Mouse (Mus musculus): Measurements from ENCODE around the gene Ppp4r1.

Gene Ppp4r1

GRCm38 (mm10) chr17:65857617-65858016 lies 75.2 kb downstream of the Ppp4r1 start:
- no peak for DNase-seq (ENCODE audit: low spot score)

- no peak for DNase-seq (ENCODE audit: low spot score)
These were observed 80.2 kb downstream of the Ppp4r1 start for GRCm38 (mm10) chr17:65862579-65862978.

DNA sequence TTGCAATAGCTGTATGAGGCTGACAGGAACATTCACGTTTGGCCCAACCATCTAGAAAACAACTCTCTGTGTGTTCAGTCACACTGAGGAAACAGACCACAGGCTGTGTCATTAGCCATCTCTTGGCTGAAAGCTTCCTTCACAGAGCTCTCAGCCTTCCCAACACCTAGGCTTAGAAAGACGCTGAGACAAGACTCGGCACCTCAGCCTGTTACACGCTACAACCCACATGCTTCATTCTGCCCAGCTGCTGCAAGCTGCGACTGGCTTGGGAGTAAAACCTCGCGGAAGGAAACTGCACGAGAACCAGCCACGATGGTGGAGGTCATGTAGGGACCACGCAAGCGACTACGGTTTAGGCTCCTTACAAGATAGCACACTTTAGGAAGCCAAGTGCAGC lies 81.5 kb downstream of the Ppp4r1 start:
- DNase-seq (ENCODE audit: low spot score): no peak

GRCm38 (mm10) chr17:65864742-65865141 lies 82.4 kb downstream of the Ppp4r1 start:
- no peak for DNase-seq (ENCODE audit: low spot score)

GRCm38 (mm10) chr17:65865265-65865664 lies 82.9 kb downstream of the Ppp4r1 start:
- DNase-seq (ENCODE audit: low spot score): no peak

GRCm38 (mm10) chr17:65866201-65866600 lies 83.8 kb downstream of the Ppp4r1 start:
- no peak for DNase-seq (ENCODE audit: low spot score)

- DNase-seq (ENCODE audit: low spot score): no peak
These were observed 85.6 kb downstream of the Ppp4r1 start for GRCm38 (mm10) chr17:65867996-65868395.

- DNase-seq (ENCODE audit: low spot score): no peak
These were observed 87.3 kb downstream of the Ppp4r1 start for GRCm38 (mm10) chr17:65869720-65870119.

- DNase-seq (ENCODE audit: low spot score): no peak
These were observed 87.8 kb downstream of the Ppp4r1 start for GRCm38 (mm10) chr17:65870146-65870545.

DNA sequence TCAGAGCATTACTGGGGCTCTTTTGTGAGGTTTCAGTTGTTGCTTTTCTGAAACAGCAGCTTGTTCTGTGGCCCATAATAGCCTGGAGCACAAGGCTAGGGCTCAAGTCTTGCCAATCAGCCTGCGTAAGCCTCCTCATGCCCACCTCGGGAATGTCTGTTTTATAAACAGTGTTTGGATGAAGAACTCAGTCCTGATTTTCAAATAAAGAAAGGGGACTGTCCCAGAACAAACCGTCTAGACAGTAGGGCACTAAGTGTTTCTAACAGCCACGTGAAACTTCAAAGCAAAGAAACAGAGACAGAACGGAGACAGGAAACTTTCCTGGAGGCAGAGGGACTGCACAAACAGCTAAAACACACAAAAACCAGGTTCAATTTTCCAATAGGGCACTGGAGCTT lies 89.3 kb downstream of the Ppp4r1 start:
- no peak for DNase-seq (ENCODE audit: low spot score)

GRCm38 (mm10) chr17:65872051-65872450 lies 89.7 kb downstream of the Ppp4r1 start:
- DNase-seq (ENCODE audit: low spot score): no peak

DNA sequence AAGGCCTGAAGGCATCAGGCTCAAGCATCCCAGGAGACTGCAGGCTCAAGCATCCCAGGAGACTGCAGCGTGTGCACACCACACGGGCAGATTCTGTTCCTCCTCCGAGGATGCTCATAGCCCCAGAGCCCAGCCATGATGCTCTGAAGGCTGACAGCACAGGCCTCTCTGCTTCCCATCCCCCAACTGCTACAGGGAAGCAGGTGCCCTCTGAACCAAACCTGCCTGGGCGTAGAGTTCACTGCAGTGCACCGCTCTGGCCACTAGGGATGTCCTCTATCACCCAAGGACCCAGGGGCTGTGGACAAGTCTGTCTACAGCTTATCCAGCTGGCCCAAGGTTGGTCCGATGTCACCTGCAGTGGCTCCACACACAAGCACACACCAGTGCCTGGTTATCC lies 90.3 kb downstream of the Ppp4r1 start:
- no peak for DNase-seq (ENCODE audit: low spot score)

- DNase-seq (ENCODE audit: low spot score): no peak
These were observed 90.8 kb downstream of the Ppp4r1 start for GRCm38 (mm10) chr17:65873156-65873555.

GRCm38 (mm10) chr17:65873834-65874233 lies 91.5 kb downstream of the Ppp4r1 start:
- no peak for DNase-seq (ENCODE audit: low spot score)

DNA sequence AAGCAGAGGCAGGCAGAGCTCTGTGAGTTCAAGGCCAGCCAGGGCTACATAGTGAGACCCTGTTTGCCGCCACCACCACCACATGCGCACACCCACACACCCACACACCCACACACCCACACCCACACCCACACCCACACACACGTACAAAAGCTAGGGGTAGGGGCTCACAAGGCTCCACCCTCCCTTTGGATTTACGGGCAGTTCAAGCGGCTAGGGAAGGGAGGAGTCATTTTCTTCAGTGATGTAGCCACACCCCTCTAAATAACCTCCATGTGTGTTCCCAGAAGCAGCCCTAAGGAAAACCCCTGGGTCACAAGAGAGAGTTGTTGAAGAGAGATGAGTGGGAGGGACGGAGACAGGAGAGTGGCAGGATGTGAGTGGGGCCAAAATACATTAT lies 94.7 kb downstream of the Ppp4r1 start:
- DNase-seq (ENCODE audit: low spot score): no peak

GRCm38 (mm10) chr17:65884061-65884669 lies 101.8 kb downstream of the Ppp4r1 start:
- DNase-seq (ENCODE audit: low spot score): peak; percentile 46

DNA sequence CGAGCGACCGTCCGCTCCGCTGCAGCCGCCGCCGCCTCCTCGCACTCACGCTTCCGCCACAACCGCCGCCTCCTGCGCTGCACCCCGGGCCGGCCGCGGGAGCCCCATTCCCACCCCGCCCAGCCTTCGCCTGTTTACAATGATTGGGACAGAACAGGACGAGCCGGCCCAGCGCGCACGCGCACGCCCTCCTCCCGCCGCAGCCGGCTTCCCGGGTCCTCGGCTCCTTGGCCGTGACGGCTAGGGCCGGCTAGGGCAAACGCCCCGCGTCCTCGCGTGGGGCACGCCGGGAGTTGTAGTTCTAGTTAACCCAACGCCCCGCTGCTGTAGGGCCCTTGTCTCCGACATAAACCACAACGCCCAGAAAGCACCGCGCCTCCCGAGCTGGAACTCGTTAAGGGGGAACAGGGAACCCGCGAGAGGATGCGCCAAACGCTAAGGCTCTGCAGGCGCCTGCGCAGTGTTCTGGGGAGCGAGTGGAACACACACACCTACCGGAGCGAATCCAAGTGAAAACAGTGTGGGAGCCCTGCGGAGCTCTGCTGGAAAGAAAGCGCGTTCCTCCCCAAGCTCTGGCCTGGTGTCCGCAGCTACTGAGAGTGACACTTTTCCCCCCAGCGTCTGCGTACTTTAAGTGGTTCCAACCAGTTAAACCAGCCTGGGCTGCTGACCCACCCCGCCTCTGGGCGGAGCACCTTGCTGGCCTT lies 102.5 kb downstream of the Ppp4r1 start:
- peak; percentile 98 for DNase-seq (ENCODE audit: low spot score)

DNA sequence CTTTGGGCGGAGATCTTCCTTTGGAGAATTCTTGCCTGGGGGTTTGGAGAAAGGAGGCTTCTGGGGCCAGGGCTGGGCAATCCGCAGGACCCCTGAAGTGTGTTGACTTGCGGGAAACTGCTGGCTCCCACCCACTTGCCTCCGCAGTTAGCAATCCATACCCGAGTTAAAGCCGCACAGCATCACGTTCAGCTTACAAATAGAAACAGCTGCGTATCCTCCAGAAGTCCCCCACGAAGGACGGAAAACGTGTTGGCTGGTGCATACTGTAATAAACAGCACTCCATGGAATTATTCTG lies 103.0 kb downstream of the Ppp4r1 start:
- DNase-seq (ENCODE audit: low spot score): no peak

- DNase-seq (ENCODE audit: low spot score): no peak
These were observed 103.5 kb downstream of the Ppp4r1 start, which contains the start of gene Ralbp1 for GRCm38 (mm10) chr17:65885697-65886529. Ralbp1 (minus strand) TSS chr17:65885798.

- DNase-seq (ENCODE audit: low spot score): no peak
These were observed 104.2 kb downstream of the Ppp4r1 start for GRCm38 (mm10) chr17:65886571-65886970.

GRCm38 (mm10) chr17:65889476-65889875 lies 107.1 kb downstream of the Ppp4r1 start:
- no peak for DNase-seq (ENCODE audit: low spot score)

Measured in left cerebral cortex, adult 11 months (tissue).